Mouse (Mus musculus) forebrain, embryonic 11.5 days (tissue): ENCODE results near the gene Map4k4. TPM values are rescaled to one million over a fixed set of nuclear protein-coding genes. Genes with fewer than 3 reads are reported as not detected.

Experiments used
- ATAC-seq: fragments of 200-750 bp; cut with Nextera tagmentation; replicated peaks from 2 replicates; pipeline ENCODE4 v1.8.0; 2017; ENCODE audit warnings: moderate TSS enrichment; ENCODE audit not compliant: low FRiP score
- DNase-seq: peaks from one replicate; pipeline ENCODE4 v3.0.0-alpha.2; 2017; ENCODE audit warnings: low spot score
- H3K27ac ChIP-seq: fragments of 300-500 bp; sonication (generic); 2 replicates; pipeline ENCODE4 v1.5.1; 2014; ENCODE audit warnings: low read depth, low read length
- H3K27me3 ChIP-seq: fragments of 300-500 bp; sonication (generic); 2 replicates; pipeline ENCODE4 v1.6.1; 2014; ENCODE audit warnings: mild to moderate bottlenecking, low read length, mixed read lengths; ENCODE audit not compliant: control insufficient read depth, insufficient read depth
- H3K36me3 ChIP-seq: fragments of 300-500 bp; sonication (generic); 2 replicates; pipeline ENCODE4 v1.6.1; 2014; ENCODE audit warnings: mild to moderate bottlenecking, low read length, moderate library complexity, mixed read lengths; ENCODE audit not compliant: control insufficient read depth, insufficient read depth
- H3K4me1 ChIP-seq: fragments of 300-500 bp; sonication (generic); replicated peaks from 2 replicates; pipeline ENCODE4 v1.6.1; 2014; ENCODE audit warnings: low read length, mixed read lengths; ENCODE audit not compliant: control insufficient read depth, insufficient read depth
- H3K4me2 ChIP-seq: fragments of 300-500 bp; sonication (generic); 2 replicates; pipeline ENCODE4 v1.6.1; 2014; ENCODE audit warnings: low read depth, mild to moderate bottlenecking, low read length, moderate library complexity, mixed read lengths; ENCODE audit not compliant: severe bottlenecking
- H3K4me3 ChIP-seq: fragments of 300-500 bp; sonication (generic); 2 replicates; pipeline ENCODE4 v1.5.1; 2014; ENCODE audit warnings: low read depth, low read length
- H3K9ac ChIP-seq: fragments of 300-500 bp; sonication (generic); 2 replicates; pipeline ENCODE4 v1.6.1; 2014; ENCODE audit warnings: low read length
- H3K9me3 ChIP-seq: fragments of 300-500 bp; sonication (generic); 2 replicates; pipeline ENCODE4 v1.6.1; 2016; ENCODE audit warnings: low read length, mixed read lengths; ENCODE audit not compliant: control insufficient read depth
- WGBS: fragments of 180-500 bp; shearing (Covaris S2); extraction: QIAGEN DNeasy Blood & Tissue Kit; methylation state at CpG from one replicate; pipeline ENCODE4 v1.1.7; 2014; 5-methylcytosine and 5-hydroxymethylcytosine counted together
- polyA plus RNA-seq: library from polyadenylated mRNA; unstranded; fragments of >200 nt; fragmentation: Nextera tagmentation; extraction: Ambion mirVana; gene quantifications from 2 replicates; pipeline ENCODE4 v1.2.1, GENCODE M21; 2014

Map4k4 gene
- polyA plus RNA-seq: 52.4 and 58.2 TPM in 2 replicates

GRCm38 (mm10) chr1:39900181-39901005 is at the start of gene Map4k4:
TSS of gene Map4k4 (plus strand) at chr1:39900913.
- peak within 1 kb of the TSS; percentile 71 for H3K4me3 ChIP-seq
- H3K27me3 ChIP-seq: no peaks in the 10 kb centered on the region
- H3K9me3 ChIP-seq: no peaks in the 10 kb centered on the region
- DNase-seq (peak; percentile 90), ATAC-seq (peak; percentile 85)
- peak within 1 kb of the TSS; percentile 100 for H3K9ac ChIP-seq
- H3K4me2 ChIP-seq: peak within 1 kb of the TSS; percentile 79
- H3K4me1 ChIP-seq: peaks cover 16% of the 10 kb centered on the region
- 1% methylated on average over 85 of the region's 97 CpGs for WGBS
- peak within 1 kb of the TSS; percentile 96 for H3K27ac ChIP-seq
- H3K36me3 ChIP-seq: no peaks in the 10 kb centered on the region

- DNase-seq (no peak), ATAC-seq (no peak)
- Histone ChIP-seq H3K9me3 (no peaks in the 10 kb centered on the region), H3K9ac (no peak overlapping the region), H3K4me3 (no peak overlapping the region), H3K27ac (no peak overlapping the region), H3K27me3 (no peaks in the 10 kb centered on the region), H3K36me3 (no peaks in the 10 kb centered on the region), H3K4me2 (no peak overlapping the region), H3K4me1 (no peaks in the 10 kb centered on the region)
- 87% methylated on average over 6 of the region's 6 CpGs for WGBS
Measured at GRCm38 (mm10) chr1:39855949-39856348, 44.8 kb upstream of the Map4k4 start.

GRCm38 (mm10) chr1:39856795-39857447 is 43.8 kb upstream of the Map4k4 start:
- no peak overlapping the region for H3K4me2 ChIP-seq
- WGBS: 93% methylated on average over 7 of the region's 7 CpGs
- H3K27ac ChIP-seq: no peak overlapping the region
- no peak overlapping the region for H3K4me3 ChIP-seq
- H3K27me3 ChIP-seq: no peaks in the 10 kb centered on the region
- H3K9me3 ChIP-seq: no peaks in the 10 kb centered on the region
- H3K4me1 ChIP-seq: no peaks in the 10 kb centered on the region
- ATAC-seq (no peak), DNase-seq (no peak)
- no peaks in the 10 kb centered on the region for H3K36me3 ChIP-seq
- no peak overlapping the region for H3K9ac ChIP-seq

GRCm38 (mm10) chr1:39857448-39857820 is 43.3 kb upstream of the Map4k4 start:
- H3K4me1 ChIP-seq: no peaks in the 10 kb centered on the region
- ATAC-seq (no peak), DNase-seq (no peak)
- WGBS: 93% methylated on average over 6 of the region's 6 CpGs
- no peak overlapping the region for H3K27ac ChIP-seq
- H3K4me2 ChIP-seq: no peak overlapping the region
- no peaks in the 10 kb centered on the region for H3K36me3 ChIP-seq
- H3K27me3 ChIP-seq: no peaks in the 10 kb centered on the region
- H3K9ac ChIP-seq: no peak overlapping the region
- no peak overlapping the region for H3K4me3 ChIP-seq
- H3K9me3 ChIP-seq: no peaks in the 10 kb centered on the region

GRCm38 (mm10) chr1:39859213-39859612 is 41.5 kb upstream of the Map4k4 start:
- Histone ChIP-seq H3K9me3 (no peaks in the 10 kb centered on the region), H3K36me3 (no peaks in the 10 kb centered on the region), H3K27ac (no peak overlapping the region), H3K9ac (no peak overlapping the region), H3K27me3 (no peaks in the 10 kb centered on the region), H3K4me2 (no peak overlapping the region), H3K4me1 (no peaks in the 10 kb centered on the region), H3K4me3 (no peak overlapping the region)
- 49% methylated on average over 6 of the region's 6 CpGs for WGBS
- ATAC-seq (no peak), DNase-seq (no peak)

GRCm38 (mm10) chr1:39866367-39867141 is 34.2 kb upstream of the Map4k4 start:
- WGBS: 91% methylated on average over 9 of the region's 9 CpGs
- Histone ChIP-seq H3K9me3 (no peaks in the 10 kb centered on the region), H3K36me3 (no peaks in the 10 kb centered on the region), H3K27me3 (no peaks in the 10 kb centered on the region), H3K27ac (no peak overlapping the region), H3K4me2 (no peak overlapping the region), H3K4me1 (no peaks in the 10 kb centered on the region), H3K9ac (no peak overlapping the region), H3K4me3 (no peak overlapping the region)
- no peak for ATAC-seq
- no peak for DNase-seq

GRCm38 (mm10) chr1:39867142-39867525 is 33.6 kb upstream of the Map4k4 start:
- no peak overlapping the region for H3K4me3 ChIP-seq
- no peaks in the 10 kb centered on the region for H3K36me3 ChIP-seq
- no peak overlapping the region for H3K27ac ChIP-seq
- no peak overlapping the region for H3K4me2 ChIP-seq
- H3K27me3 ChIP-seq: no peaks in the 10 kb centered on the region
- no peaks in the 10 kb centered on the region for H3K4me1 ChIP-seq
- no peaks in the 10 kb centered on the region for H3K9me3 ChIP-seq
- ATAC-seq (no peak), DNase-seq (no peak)
- H3K9ac ChIP-seq: no peak overlapping the region
- 88% methylated on average over 7 of the region's 7 CpGs for WGBS

- ATAC-seq (no peak), DNase-seq (no peak)
- Histone ChIP-seq H3K4me2 (no peak overlapping the region), H3K27me3 (no peaks in the 10 kb centered on the region), H3K27ac (no peak overlapping the region), H3K9ac (no peak overlapping the region), H3K4me3 (no peak overlapping the region), H3K4me1 (no peaks in the 10 kb centered on the region), H3K9me3 (no peaks in the 10 kb centered on the region), H3K36me3 (no peaks in the 10 kb centered on the region)
- WGBS: 63% methylated on average over 6 of the region's 6 CpGs
Measured at GRCm38 (mm10) chr1:39867966-39868593, 32.6 kb upstream of the Map4k4 start.
